Mouse (Mus musculus) thymus, adult 2 months (tissue): ENCODE data around the gene Pate3. TPM values are rescaled to one million over a fixed set of nuclear protein-coding genes. Genes with fewer than 3 reads are reported as not detected.
"Not testable (repeated sequence)": the region's sequence is repeated elsewhere in the genome, so short reads cannot be mapped to it uniquely, and the experiment has no call there.

Experiments
- DNase-seq: peaks from one replicate; pipeline ENCODE4 v3.0.0; 2021
- H3K27ac ChIP-seq: fragments of 200-500 bp; 2 replicates; pipeline ENCODE4 v1.5.1; 2012; ENCODE audit warnings: low read length, control low read depth; ENCODE audit not compliant: control insufficient read depth, insufficient read depth
- H3K27me3 ChIP-seq: fragments of 200-500 bp; 2 replicates; pipeline ENCODE4 v1.6.1; 2012; ENCODE audit warnings: mild to moderate bottlenecking, low read length, moderate library complexity, mixed read lengths; ENCODE audit not compliant: control insufficient read depth, insufficient read depth
- H3K36me3 ChIP-seq: fragments of 200-500 bp; 2 replicates; pipeline ENCODE4 v1.6.1; 2012; ENCODE audit warnings: mild to moderate bottlenecking, low read length, moderate library complexity; ENCODE audit not compliant: control insufficient read depth, insufficient read depth
- H3K4me1 ChIP-seq: fragments of 200-500 bp; replicated peaks from 2 replicates; pipeline ENCODE4 v1.6.1; 2012; ENCODE audit warnings: low read length; ENCODE audit not compliant: control insufficient read depth, insufficient read depth
- H3K4me3 ChIP-seq: fragments of 200-500 bp; 2 replicates; pipeline ENCODE4 v1.5.1; 2012; ENCODE audit warnings: mild to moderate bottlenecking, low read length, control low read depth, moderate library complexity; ENCODE audit not compliant: control insufficient read depth, insufficient read depth
- CTCF ChIP-seq: fragments of 200-500 bp; IDR thresholded peaks from 2 replicates; pipeline ENCODE4 v1.5.1; 2012; ENCODE audit warnings: mild to moderate bottlenecking, control low read depth, low read length, moderate library complexity, borderline replicate concordance; ENCODE audit not compliant: control insufficient read depth, poor library complexity, insufficient read depth; ENCODE audit errors: extremely low read depth
- POLR2A ChIP-seq: fragments of 200-500 bp; IDR thresholded peaks from 2 replicates; pipeline ENCODE4 v1.6.1; 2012; ENCODE audit warnings: mild to moderate bottlenecking, low read length, control low read depth, moderate library complexity; ENCODE audit not compliant: control insufficient read depth, poor library complexity, insufficient read depth; ENCODE audit errors: extremely low read depth
- WGBS: fragments of 180-500 bp; shearing (Covaris S2); methylation state at CpG from one replicate; pipeline ENCODE4 v1.1.7; 2018; 5-methylcytosine and 5-hydroxymethylcytosine counted together
- polyA plus RNA-seq: library from polyadenylated mRNA; depleted of rRNA; stranded (reverse); fragments of >200 nt; gene quantifications from 2 replicates; pipeline ENCODE4 v1.2.3, GENCODE M21; 2012; rRNA removed

Gene Pate3
- polyA plus RNA-seq: not detected in 2 replicates

- TF ChIP-seq POLR2A (no peak), CTCF (no peak)
- DNase-seq: no peak
- no peaks in the 10 kb centered on the region for H3K27me3 ChIP-seq
- no peaks in the 10 kb centered on the region for H3K36me3 ChIP-seq
- H3K4me1 ChIP-seq: no peaks in the 10 kb centered on the region
- WGBS: 85% methylated on average over 1 of the region's 1 CpGs
- H3K4me3 ChIP-seq: no peak within 1 kb of the TSS
- H3K27ac ChIP-seq: no peak within 1 kb of the TSS
Measured at GRCm38 (mm10) chr9:35648102-35648501, at the start of gene Pate3. Gene Pate3 (minus strand): TSS chr9:35648202.

DNA sequence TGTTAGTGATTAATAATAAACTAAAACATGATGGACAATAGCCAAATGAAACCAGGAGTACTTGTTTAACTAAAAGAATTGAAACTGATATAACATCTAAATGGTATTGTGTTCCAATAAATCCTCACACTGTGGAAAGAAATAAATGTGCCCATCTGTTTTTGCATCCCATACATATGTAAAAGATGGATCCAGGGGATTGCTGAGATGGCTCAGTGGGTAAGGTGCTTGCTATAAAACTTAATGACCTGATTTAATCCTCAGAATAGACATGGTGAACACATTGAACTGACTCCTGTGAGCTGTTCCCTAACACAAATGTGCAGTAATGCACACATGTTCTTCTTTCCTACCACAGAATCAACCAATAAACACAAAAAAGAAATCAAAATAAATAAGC is 43.9 kb upstream of the Pate3 start:
- no peaks in the 10 kb centered on the region for H3K27me3 ChIP-seq
- H3K36me3 ChIP-seq: no peaks in the 10 kb centered on the region
- no peak overlapping the region for H3K27ac ChIP-seq
- TF ChIP-seq POLR2A: no peak
- no peak for TF ChIP-seq CTCF
- no peaks in the 10 kb centered on the region for H3K4me1 ChIP-seq
- H3K4me3 ChIP-seq: no peak overlapping the region
- DNase-seq: no peak

DNA sequence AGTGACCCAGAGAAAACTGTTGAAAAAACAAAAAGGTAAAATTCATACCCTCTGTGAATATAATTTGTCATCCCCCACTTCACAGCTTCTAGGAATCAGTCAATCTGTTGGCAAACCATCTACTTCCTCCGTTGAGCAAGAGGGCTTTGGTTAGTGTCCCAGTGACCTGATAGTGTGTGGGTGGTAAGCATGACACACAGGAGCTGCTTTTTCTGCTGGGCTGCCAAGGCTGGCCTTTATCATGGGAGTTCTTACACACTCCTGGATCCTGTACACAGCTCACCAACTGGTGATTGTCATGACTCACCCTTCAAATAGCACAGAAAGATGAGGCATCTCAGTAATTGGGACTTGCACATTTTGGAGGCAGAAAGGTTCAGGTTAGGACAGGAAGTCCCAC is 39.0 kb upstream of the Pate3 start, which contains the start of gene Pate1:
Pate1 (minus strand) TSS at position 378 of the 400 bp plus-strand sequence.
- Histone ChIP-seq H3K36me3 (no peaks in the 10 kb centered on the region), H3K27me3 (no peaks in the 10 kb centered on the region), H3K27ac (no peak within 1 kb of the TSS), H3K4me1 (no peaks in the 10 kb centered on the region), H3K4me3 (no peak within 1 kb of the TSS)
- WGBS: 65% methylated on average over 1 of the region's 1 CpGs
- TF ChIP-seq CTCF: no peak
- TF ChIP-seq POLR2A: no peak
- no peak for DNase-seq

- WGBS: 87% methylated on average over 2 of the region's 2 CpGs
- Histone ChIP-seq H3K27me3 (no peaks in the 10 kb centered on the region), H3K27ac (no peak overlapping the region), H3K4me3 (no peak overlapping the region), H3K36me3 (no peaks in the 10 kb centered on the region), H3K4me1 (no peaks in the 10 kb centered on the region)
- no peak for DNase-seq
- no peak for TF ChIP-seq POLR2A
- no peak for TF ChIP-seq CTCF
Measured at GRCm38 (mm10) chr9:35673557-35673956, 25.6 kb upstream of the Pate3 start.

- no peaks in the 10 kb centered on the region for H3K27me3 ChIP-seq
- no peak for TF ChIP-seq CTCF
- TF ChIP-seq POLR2A: no peak
- H3K27ac ChIP-seq: no peak overlapping the region
- DNase-seq: no peak
- WGBS: 89% methylated on average over 1 of the region's 1 CpGs
- no peak overlapping the region for H3K4me3 ChIP-seq
- H3K36me3 ChIP-seq: no peaks in the 10 kb centered on the region
- no peaks in the 10 kb centered on the region for H3K4me1 ChIP-seq
Measured at GRCm38 (mm10) chr9:35632981-35633380, 15.0 kb downstream of the Pate3 start.

- not testable (repeated sequence) for H3K36me3 ChIP-seq, DNase-seq, H3K4me3 ChIP-seq, H3K27ac ChIP-seq, H3K27me3 ChIP-seq, H3K4me1 ChIP-seq
- 70% methylated on average over 2 of the region's 2 CpGs for WGBS
Measured at GRCm38 (mm10) chr9:35616784-35617183, 31.2 kb downstream of the Pate3 start.

DNA sequence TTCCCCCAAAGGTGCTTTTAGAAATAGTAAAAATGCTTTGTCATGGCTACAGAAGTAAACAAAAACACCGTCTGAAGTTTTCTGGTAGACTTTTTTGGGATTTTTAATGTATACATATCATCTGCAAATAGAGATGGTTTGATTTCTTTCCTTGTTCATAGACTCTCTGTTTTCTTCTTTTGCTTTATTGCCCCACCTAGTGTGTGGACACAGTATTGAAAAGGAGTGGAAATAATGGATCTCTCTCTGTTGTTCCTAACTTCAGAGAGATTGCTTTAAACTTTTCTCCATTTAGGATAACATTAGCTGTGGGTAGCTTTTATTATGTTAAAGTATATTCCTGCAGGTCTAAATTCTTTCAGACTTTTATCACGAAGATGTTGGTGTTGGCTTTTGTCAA is 34.0 kb downstream of the Pate3 start:
- no peaks in the 10 kb centered on the region for H3K4me1 ChIP-seq
- WGBS: 22% methylated on average over 2 of the region's 2 CpGs
- no peak for DNase-seq

DNA sequence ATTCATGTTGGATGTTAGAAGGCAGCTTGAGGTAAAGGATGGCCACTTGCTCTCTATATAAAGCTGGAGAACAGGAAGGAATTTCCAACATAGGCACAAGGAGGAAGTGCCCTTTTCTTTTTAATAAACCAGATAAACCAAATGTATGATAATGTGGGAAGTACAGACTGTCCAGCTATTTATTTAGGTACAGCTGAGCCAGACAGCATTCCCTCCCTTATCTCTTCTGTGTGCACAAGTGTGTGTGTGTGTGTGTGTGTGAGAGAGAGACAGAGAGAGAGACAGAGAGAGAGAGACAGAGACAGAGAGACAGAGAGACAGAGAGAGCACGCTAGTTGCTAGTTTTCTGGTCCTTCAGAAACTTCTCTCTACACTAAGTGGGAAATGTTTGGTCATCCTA is 36.2 kb downstream of the Pate3 start, which contains the start of gene Pate4:
Pate4 (minus strand) TSS at position 101 of the 400 bp plus-strand sequence.
- TF ChIP-seq POLR2A: no peak
- TF ChIP-seq CTCF: no peak
- DNase-seq: no peak
- H3K27me3 ChIP-seq: no peaks in the 10 kb centered on the region
- H3K4me1 ChIP-seq: no peaks in the 10 kb centered on the region
- no peak within 1 kb of the TSS for H3K4me3 ChIP-seq
- H3K36me3 ChIP-seq: no peaks in the 10 kb centered on the region
- H3K27ac ChIP-seq: no peak within 1 kb of the TSS
- WGBS: 81% methylated on average over 1 of the region's 1 CpGs

More for the DNA sequence above, 34.0 kb downstream of the Pate3 start:
- H3K27me3 ChIP-seq: no peaks in the 10 kb centered on the region
- TF ChIP-seq POLR2A (no peak), CTCF (no peak)
- no peak overlapping the region for H3K4me3 ChIP-seq
- H3K36me3 ChIP-seq: no peaks in the 10 kb centered on the region
- H3K27ac ChIP-seq: no peak overlapping the region
